Mouse (Mus musculus) neural tube, embryonic 12.5 days (tissue): Measurements from ENCODE around the gene Btbd35f2. TPM values are rescaled to one million over a fixed set of nuclear protein-coding genes. Genes with fewer than 3 reads are reported as not detected.
"Not testable (repeated sequence)": the region's sequence is repeated elsewhere in the genome, so short reads cannot be mapped to it uniquely, and the experiment has no call there.

Experiments used
- ATAC-seq: fragments of 200-750 bp; cut with Nextera tagmentation; 2 replicates; pipeline ENCODE4 v1.8.0; 2017; ENCODE audit warnings: low read depth, mild to moderate bottlenecking, moderate TSS enrichment, moderate library complexity; ENCODE audit not compliant: low FRiP score
- H3K27ac ChIP-seq: fragments of 300-500 bp; sonication (generic); 2 replicates; pipeline ENCODE4 v1.5.1; 2016
- H3K27me3 ChIP-seq: fragments of 300-500 bp; sonication (generic); replicated peaks from 2 replicates; pipeline ENCODE4 v1.6.1; 2016; ENCODE audit warnings: mild to moderate bottlenecking
- H3K36me3 ChIP-seq: fragments of 300-500 bp; sonication (generic); 2 replicates; pipeline ENCODE4 v1.6.1; 2016; ENCODE audit warnings: mild to moderate bottlenecking
- H3K4me1 ChIP-seq: fragments of 300-500 bp; sonication (generic); 2 replicates; pipeline ENCODE4 v1.6.1; 2016
- H3K4me2 ChIP-seq: fragments of 300-500 bp; sonication (generic); replicated peaks from 2 replicates; pipeline ENCODE4 v1.6.1; 2016; ENCODE audit warnings: mild to moderate bottlenecking
- H3K4me3 ChIP-seq: fragments of 300-500 bp; sonication (generic); 2 replicates; pipeline ENCODE4 v1.5.1; 2016
- H3K9ac ChIP-seq: fragments of 300-500 bp; sonication (generic); 2 replicates; pipeline ENCODE4 v1.6.1; 2016; ENCODE audit warnings: mild to moderate bottlenecking
- H3K9me3 ChIP-seq: fragments of 300-500 bp; sonication (generic); 2 replicates; pipeline ENCODE4 v1.6.1; 2016; ENCODE audit warnings: mild to moderate bottlenecking
- WGBS: fragments of 180-500 bp; shearing (Covaris S2); methylation state at CpG from one replicate; pipeline ENCODE4 v1.1.7; 2016; 5-methylcytosine and 5-hydroxymethylcytosine counted together
- polyA plus RNA-seq: library from polyadenylated mRNA; unstranded; fragments of >200 nt; fragmentation: Nextera tagmentation; extraction: Ambion mirVana; gene quantifications from 2 replicates; pipeline ENCODE4 v1.2.1, GENCODE M21; 2016

Btbd35f2 gene
- not detected in 2 replicates for polyA plus RNA-seq

- H3K4me3 ChIP-seq, H3K36me3 ChIP-seq, H3K9me3 ChIP-seq, H3K27ac ChIP-seq, H3K4me1 ChIP-seq, H3K27me3 ChIP-seq, H3K9ac ChIP-seq, ATAC-seq, H3K4me2 ChIP-seq: not testable (repeated sequence)
- 78% methylated on average over 1 of the region's 3 CpGs for WGBS
Measured at GRCm38 (mm10) chrX:32278094-32278493, at the start of gene Btbd35f2. TSS of gene Btbd35f2 (plus strand) at chrX:32278394.

Other genes starting within 250 kb of the Btbd35f2 start
- gene Btbd35f22, start 230.6 kb upstream of the Btbd35f2 start, polyA plus RNA-seq, result not detected in 2 replicates